Mouse (Mus musculus) mouse trophoblast stem cell (cell line): ENCODE measurements around the gene Dhx57.
"Not testable (repeated sequence)": the region's sequence is repeated elsewhere in the genome, so short reads cannot be mapped to it uniquely, and the experiment has no call there.

Experiments used
- in situ Hi-C, 2 experiments: fragments of 300-500 bp; cut with MseI, MboI; formaldehyde crosslinking; loops; 2 replicates in 1 of 2; 3 replicates in 1 of 2; pipeline ENCODE4 v1.15.1; 2025

Gene Dhx57

GRCm38 (mm10) chr17:80290074-80290657, at the start of gene Dhx57, which contains the start of gene Morn2:
TSS of gene Dhx57 (minus strand) at chr17:80290476.
TSS of gene Morn2 (plus strand) at chr17:80290203.
- in situ Hi-C loops = no loop called here

DNA sequence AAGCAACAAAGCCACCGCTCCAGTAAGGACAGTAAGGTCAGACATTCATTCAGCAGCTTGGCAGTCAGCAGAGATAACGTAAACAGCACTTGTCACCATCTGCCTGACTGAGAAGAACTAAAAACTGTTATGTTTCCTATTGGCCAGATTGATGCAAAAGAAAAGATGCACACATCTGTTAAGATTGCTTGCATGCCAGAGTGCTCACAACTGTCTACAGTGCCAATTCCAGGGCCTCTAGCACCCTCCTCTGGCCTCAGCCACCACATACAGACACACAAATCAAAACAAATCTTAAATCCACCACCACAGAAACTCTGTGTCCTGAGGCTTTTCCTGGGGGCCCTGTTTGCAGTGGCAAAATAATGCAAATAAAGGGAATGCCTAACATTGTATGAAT, 42.1 kb upstream of the Dhx57 start:
- in situ Hi-C loops = no loop called here

DNA sequence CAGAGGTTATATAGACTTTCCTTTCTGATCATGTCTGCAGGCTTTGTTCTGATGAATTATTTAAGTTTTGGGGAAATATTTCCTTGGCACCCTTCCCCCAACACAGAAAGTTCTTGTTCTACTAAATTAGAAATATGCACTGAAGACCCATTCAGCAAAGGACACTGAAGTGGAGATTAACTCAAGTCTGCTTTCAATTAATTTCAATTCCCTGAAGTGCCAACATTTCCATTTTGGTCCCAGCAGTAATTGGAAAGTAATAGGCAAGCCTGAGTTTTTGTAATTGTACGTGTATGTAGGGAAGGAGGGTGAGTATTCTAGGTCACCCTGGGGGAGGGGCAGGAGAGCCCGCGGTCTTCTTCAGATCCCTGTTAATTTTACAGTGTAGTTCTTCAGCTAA, 36.2 kb upstream of the Dhx57 start:
- in situ Hi-C loops = no loop called here

- in situ Hi-C loops = no loop called here
Measured at GRCm38 (mm10) chr17:80325456-80325855, 35.2 kb upstream of the Dhx57 start.

GRCm38 (mm10) chr17:80324521-80324920, 34.2 kb upstream of the Dhx57 start:
- in situ Hi-C loops = no loop called here

- in situ Hi-C loops = no loop called here
Measured at GRCm38 (mm10) chr17:80323658-80324057, 33.4 kb upstream of the Dhx57 start.

DNA sequence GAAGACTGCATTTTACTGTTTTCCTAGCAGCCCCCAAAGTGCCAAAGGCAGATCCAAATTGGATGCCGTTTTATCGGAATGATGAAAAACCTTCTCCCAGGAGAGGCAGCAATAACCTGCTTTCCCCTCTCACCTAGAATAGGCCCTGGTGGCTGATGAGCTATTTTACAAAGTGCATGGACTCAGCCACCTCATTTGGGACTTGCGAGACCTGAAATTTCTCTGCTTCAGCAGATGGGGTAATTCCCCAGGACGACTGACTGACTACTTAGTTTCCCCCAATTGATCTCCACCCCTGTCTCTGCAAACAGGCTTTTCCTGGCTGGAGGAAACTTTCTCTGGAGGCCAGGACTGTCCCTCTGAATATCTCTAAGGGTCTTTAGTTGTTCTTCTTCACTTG, 32.7 kb upstream of the Dhx57 start:
- in situ Hi-C loops = no loop called here

GRCm38 (mm10) chr17:80322228-80322627, 32.0 kb upstream of the Dhx57 start:
- in situ Hi-C loops = no loop called here

GRCm38 (mm10) chr17:80312405-80312804, 22.1 kb upstream of the Dhx57 start:
- in situ Hi-C loops = no loop called here

- in situ Hi-C loops = no loop called here
Measured at GRCm38 (mm10) chr17:80311761-80312160, 21.5 kb upstream of the Dhx57 start.

DNA sequence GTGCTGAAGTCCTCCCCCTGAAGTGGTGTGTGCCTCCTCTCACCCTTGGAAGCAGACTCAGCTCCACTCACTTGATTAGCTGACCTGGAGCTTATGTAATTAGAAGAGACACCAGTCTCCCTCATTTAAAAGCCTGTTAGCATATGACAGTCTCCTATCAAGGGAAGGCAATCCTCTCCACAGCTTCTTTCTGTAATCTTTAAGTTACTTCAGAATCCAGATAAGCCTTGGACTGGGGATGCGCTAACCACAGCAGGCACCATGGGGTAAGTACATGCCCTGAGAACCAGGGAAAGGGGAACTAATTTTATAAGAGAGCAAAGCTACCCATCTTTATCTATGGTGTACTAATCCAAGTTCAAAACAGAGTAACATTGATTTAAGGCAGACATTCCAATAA, 17.0 kb upstream of the Dhx57 start, which contains the start of gene Arhgef33:
TSS of gene Arhgef33 (plus strand) at position 157 of the 400 bp plus-strand sequence.
- in situ Hi-C loops = no loop called here

DNA sequence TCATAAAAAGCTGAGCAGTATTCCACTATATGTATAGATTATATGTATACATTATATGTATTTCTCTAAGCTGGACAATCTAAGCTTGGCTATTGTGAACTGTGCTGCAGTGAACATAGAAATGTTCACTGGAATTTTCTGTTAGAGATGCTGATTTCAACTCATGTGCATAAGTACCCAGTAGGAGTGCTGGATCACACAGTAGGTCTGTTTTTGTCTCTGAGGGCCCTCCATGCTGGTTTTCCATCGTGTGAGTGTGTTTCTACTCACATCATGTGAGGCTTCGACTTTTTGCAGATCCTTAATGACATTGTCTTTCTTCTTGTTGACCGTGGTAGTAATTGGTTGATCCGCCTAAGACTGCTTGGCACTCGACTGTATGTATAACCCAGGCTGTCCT, 8.6 kb upstream of the Dhx57 start:
- in situ Hi-C loops = no loop called here

- in situ Hi-C loops = no loop called here
Measured at GRCm38 (mm10) chr17:80295258-80295657, 5.0 kb upstream of the Dhx57 start.

DNA sequence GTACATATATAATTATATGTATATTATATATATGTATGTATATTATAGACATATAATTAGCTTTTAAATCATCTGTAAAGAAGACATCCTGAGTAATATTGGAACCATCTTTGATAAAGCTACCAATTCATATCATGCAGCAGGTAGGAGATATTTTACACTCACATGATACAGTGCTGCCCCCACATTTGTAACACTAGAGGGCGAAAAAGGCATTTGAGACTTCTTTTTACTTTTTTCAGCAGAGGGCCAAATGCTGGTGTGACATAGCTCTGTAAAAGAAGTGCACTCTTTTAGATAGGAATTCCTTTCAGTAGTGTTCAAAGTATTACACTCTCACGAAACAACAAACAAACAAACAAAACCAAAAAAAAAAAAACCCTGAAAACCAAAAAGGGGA, 872 bp upstream of the Dhx57 start:
- in situ Hi-C loops = no loop called here

DNA sequence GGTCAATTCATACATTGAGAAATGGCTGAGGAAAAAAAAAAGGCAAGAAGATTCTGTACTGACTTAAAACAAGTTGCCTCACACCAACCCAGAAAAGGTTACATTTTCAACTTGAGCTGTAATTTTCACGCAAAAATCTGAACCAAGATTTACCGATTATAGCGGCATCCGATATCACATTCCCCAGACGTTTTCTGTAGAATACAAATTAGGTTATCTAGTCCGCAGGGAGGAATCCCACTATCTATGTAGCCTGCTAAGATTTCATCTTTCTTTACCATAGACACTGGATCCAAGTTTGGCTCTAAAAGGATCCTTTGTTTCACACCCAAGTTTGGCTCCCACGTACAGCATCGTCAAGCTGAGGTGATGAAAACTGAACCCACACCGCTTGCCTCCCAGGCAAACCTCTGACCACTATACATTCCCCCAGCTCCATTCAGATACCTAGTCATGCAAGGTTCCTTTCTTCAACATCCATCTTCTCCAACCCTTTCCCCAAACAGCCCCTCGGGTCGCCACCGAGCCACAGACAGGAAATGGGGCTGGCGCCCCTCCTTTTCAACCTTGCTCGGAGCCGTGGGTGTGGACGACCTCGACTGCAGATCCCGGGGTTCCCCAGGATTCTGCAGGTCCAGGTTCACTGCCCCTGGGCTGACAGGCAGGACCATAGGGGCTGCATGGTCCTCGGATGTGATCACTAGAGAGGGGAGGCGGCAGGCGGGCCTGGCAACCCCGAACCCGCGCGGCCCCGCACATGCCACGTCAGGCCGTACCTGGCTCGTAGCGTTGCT, 799 bp downstream of the Dhx57 start:
- in situ Hi-C loops = no loop called here

DNA sequence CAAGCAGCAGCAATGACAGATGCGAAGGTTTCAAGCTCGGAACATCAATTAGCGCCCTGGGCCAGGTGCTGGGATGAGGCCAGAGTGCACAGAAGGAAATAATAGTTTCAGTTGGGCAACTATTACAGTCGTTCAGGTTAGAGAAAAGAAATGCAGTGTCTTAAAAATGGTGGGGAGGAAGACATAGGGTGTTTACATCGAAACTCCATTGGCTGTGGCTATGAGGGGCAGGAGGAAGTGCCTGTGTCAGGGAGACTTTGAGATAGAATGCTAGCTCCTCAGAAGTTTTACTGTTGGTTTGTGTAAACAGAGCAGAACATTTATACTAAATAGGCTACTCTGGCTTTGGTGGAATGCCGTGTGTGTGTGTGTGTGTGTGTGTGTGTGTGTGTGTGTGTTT, 2.3 kb downstream of the Dhx57 start:
- in situ Hi-C loops = no loop called here

DNA sequence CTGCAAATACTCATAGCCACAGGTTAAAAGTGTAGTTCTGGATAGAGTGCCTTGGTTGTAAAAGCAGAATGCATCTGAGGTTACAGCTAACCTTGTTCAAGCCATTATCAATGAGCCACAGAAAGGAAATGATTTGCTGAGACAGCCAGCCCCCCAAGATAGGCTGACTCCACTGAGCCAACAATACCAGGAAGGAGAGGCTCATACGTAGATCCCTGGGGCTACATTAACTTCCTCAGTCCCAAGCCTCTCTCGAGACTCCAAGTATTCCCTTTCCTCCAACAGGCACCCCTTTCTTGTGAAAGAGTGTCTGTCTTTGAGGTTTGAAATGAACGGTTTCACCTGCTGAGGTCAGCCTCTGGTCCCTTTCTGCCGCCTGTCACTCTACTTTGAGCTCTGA, 5.8 kb downstream of the Dhx57 start:
- in situ Hi-C loops = no loop called here

- in situ Hi-C loops = no loop called here
Measured at GRCm38 (mm10) chr17:80279340-80280070, 10.8 kb downstream of the Dhx57 start.

- in situ Hi-C loops = no loop called here
Measured at GRCm38 (mm10) chr17:80278255-80278654, 12.0 kb downstream of the Dhx57 start.

DNA sequence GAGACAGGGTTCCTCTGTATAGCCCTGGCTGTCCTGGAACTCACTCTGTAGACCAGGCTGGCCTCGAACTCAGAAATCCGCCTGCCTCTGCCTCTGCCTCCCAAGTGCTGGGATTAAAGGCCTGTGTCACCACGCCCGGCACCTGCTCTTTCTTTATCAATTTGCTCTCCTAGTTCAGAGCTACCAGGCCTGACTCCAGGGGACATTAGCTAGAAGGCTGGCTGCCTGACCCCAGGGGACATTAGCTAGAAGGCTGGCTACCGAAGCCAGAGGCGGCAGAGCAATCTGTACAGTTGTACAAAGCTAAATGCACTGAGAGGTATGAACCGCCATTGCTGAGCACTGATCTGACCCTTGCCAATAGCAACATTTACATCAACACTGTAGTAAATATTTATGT, 19.7 kb downstream of the Dhx57 start:
- in situ Hi-C loops = not testable (repeated sequence)

DNA sequence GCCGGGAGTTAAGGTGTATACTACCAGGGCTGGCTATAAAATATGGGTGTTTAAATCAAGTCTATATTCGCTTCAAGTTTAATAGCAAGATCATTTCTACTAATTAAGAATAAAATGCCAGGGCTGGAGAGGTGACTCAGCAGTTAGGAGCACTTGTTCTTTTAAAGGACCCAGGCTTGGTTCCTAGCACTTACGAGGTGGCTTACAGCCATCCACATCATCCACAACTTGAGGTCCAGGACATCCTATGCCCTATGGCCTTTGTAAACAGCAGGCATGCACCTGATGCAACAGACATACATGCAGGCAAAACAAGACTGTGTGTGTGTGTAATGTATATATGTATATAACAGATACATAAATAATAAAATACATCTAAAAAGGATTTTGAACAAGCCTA, 22.1 kb downstream of the Dhx57 start:
- in situ Hi-C loops = no loop called here

GRCm38 (mm10) chr17:80267065-80267464, 23.2 kb downstream of the Dhx57 start:
- in situ Hi-C loops = no loop called here

- in situ Hi-C loops = no loop called here
Measured at GRCm38 (mm10) chr17:80255208-80255607, 35.1 kb downstream of the Dhx57 start.
